Mouse (Mus musculus) liver, embryonic 14 days (tissue): Measurements from ENCODE around the gene Krt75. TPM values are rescaled to one million over a fixed set of nuclear protein-coding genes. Genes with fewer than 3 reads are reported as not detected.

ENCODE experiments used
- polyA plus RNA-seq: library from polyadenylated mRNA; depleted of rRNA; stranded (reverse); fragments of >200 nt; gene quantifications from 2 replicates; pipeline ENCODE4 v1.2.3, GENCODE M21; 2012; rRNA removed

Gene Krt75
- not detected in 2 replicates for polyA plus RNA-seq

DNA sequence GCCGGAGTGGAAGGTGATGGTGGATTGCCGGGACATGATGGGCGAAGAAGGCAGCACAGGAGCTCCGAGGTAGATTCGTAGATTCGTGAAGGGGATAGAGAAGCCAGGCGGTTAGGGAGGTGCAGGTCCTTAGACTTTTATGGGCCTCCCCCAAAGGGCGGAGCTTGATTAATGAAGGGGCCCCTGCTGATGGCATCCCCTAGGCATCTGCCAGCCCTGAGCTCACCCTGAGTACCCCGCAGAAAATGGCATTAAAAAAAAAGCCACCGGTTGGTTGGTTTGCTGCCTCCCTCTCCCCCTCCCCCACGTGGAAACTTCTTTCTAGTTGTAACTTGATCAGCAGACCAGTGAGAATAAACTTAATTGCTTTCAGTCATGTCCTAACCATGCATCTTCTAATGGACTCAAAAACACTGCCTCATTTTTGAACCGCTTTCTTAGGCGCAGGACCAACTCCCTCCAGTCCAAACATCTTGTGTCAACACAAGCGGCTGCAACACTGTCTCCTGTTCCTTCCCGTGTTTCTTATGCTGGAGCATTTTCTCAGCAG, at the start of gene Krt75:
Krt75 (minus strand) TSS at position 109 of the 550 bp plus-strand sequence.

DNA sequence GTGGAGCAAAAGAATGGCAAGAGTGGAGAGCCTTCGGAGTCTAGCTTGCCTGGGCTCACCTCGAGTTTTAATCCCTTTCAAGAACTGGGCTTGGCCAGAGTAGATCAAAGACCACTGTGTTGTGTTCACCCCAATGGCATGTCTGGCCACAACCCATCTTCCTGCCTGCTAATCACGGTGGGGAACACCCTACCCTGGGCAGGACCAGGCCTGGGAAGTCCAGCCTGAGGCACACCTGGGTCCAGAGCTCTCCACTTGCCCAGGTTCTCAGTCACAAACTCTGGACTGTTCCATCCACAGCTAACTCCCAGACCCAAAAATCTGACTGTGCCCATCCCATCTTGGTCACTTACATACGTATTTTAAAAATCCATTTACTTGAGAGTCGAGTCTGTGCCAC, 10.9 kb downstream of the Krt75 start, which contains the start of gene Krt90:
Krt90 (minus strand) TSS at position 101 of the 400 bp plus-strand sequence.

DNA sequence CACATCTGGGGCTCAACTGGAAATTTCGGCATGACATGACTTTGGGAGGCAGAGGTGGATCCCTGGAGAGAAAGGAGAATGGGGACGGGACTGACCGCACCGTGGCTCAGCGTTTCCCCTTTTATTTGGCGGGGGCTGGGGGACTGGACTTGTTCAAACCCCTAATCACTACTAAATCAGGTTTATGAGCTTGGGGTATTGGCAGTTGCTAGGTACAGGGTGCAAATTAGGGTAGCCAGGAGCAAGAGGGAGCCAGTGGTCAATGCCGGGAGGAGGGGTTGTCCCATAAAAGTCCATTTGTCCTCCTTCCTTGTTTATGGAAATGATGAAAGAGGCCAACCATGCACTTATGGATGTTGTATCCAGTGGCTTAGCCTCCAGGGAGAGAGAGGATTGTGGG, 23.1 kb downstream of the Krt75 start, which contains the start of gene Krt82:
Krt82 (minus strand) TSS at position 101 of the 400 bp plus-strand sequence.

DNA sequence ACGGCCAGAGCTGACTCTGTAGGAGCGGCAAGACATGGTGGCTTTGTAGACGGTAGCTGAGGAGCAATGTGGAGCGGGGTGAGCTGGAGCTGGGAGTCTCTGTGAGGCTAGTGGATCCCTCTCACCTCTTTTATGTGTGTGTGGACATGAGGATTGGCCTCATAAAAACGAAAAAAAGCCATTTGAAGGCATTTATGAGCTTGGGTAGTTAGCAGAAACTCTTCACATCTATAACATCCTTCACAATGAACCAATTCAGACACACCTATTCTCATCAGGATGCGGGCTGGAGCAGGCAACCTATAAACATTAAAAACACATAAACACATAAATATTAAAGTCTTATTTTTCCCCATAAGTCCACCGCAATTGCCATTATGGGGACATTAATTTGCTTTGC, 41.0 kb downstream of the Krt75 start, which contains the start of gene Krt84:
Krt84 (minus strand) TSS at position 101 of the 400 bp plus-strand sequence.

DNA sequence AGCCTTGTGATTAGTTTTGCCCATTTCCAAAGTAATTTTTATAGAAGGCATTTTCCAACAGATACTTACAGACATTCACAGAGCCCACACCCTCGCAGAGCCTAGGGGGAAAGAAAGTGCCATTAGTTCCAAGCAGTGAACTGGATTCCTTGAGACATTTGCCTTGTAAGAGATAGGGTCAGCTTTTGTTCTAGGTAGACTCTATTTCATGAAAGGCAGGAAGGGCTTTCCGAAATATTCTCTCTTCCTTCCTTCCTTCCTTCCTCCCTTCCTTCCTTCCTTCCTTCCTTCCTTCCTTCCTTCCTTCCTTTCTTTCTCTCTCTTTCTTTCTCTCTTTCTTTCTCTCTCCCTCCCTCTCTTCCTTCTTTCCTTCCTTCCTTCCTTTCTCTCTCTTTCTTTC, 56.5 kb downstream of the Krt75 start, which contains the start of gene Gm49425:
Gm49425 (minus strand) TSS at position 101 of the 400 bp plus-strand sequence.

Other genes starting within 250 kb of the Krt75 start
- gene Krt80, start 203.7 kb downstream of the Krt75 start, polyA plus RNA-seq, result 0.12 and 0.15 TPM in 2 replicates
- 0.97 and 1.1 TPM in 2 replicates for gene Krt7, start 162.9 kb downstream of the Krt75 start, polyA plus RNA-seq
- gene Krt87, start 135.1 kb downstream of the Krt75 start, polyA plus RNA-seq, result not detected in 2 replicates
- gene Krt88, start 126.2 kb downstream of the Krt75 start, polyA plus RNA-seq, result not detected in 2 replicates
- gene Krt81, start 110.2 kb downstream of the Krt75 start, polyA plus RNA-seq, result not detected in 2 replicates
- gene Krt86, start 100.4 kb downstream of the Krt75 start, polyA plus RNA-seq, result not detected in 2 replicates
- gene Krt83, start 82.4 kb downstream of the Krt75 start, polyA plus RNA-seq, result 0.03 TPM in 1 of 2 replicates, not detected in the other
- gene Gm49425, start 56.6 kb downstream of the Krt75 start, polyA plus RNA-seq, result not detected in 2 replicates
- not detected in 2 replicates for gene Krt84, start 41.1 kb downstream of the Krt75 start, polyA plus RNA-seq
- gene Krt82, start 23.2 kb downstream of the Krt75 start, polyA plus RNA-seq, result not detected in 2 replicates
- not detected in 2 replicates for gene Krt90, start 11.0 kb downstream of the Krt75 start, polyA plus RNA-seq
- gene Gm5414, start 54.3 kb upstream of the Krt75 start, polyA plus RNA-seq, result not detected in 2 replicates
- not detected in 2 replicates for gene Gm5478, start 73.5 kb upstream of the Krt75 start, polyA plus RNA-seq
- not detected in 2 replicates for gene Krt6b, start 106.4 kb upstream of the Krt75 start, polyA plus RNA-seq
- 0.01 TPM in 1 of 2 replicates, not detected in the other for gene Krt6a, start 120.4 kb upstream of the Krt75 start, polyA plus RNA-seq
- 0.13 and 2.5 TPM in 2 replicates for gene Krt5, start 139.0 kb upstream of the Krt75 start, polyA plus RNA-seq
- not detected in 2 replicates for gene Krt71, start 169.2 kb upstream of the Krt75 start, polyA plus RNA-seq
- not detected in 2 replicates for gene Krt72, start 212.6 kb upstream of the Krt75 start, polyA plus RNA-seq
- gene Krt73, start 228.4 kb upstream of the Krt75 start, polyA plus RNA-seq, result not detected in 2 replicates
- gene Krt2, start 244.3 kb upstream of the Krt75 start, polyA plus RNA-seq, result not detected in 2 replicates